Mouse (Mus musculus) forebrain, embryonic 16.5 days (tissue): Measurements from ENCODE around the gene Tmem165. TPM values are rescaled to one million over a fixed set of nuclear protein-coding genes. Genes with fewer than 3 reads are reported as not detected.

Source experiments
- ATAC-seq: fragments of 200-750 bp; cut with Nextera tagmentation; 2 replicates; pipeline ENCODE4 v1.8.0; 2017; ENCODE audit warnings: mild to moderate bottlenecking, moderate library complexity
- H3K27ac ChIP-seq: fragments of 300-500 bp; sonication (generic); 2 replicates; pipeline ENCODE4 v1.5.1; 2014; ENCODE audit warnings: low read length, control low read depth
- H3K27me3 ChIP-seq: fragments of 300-500 bp; sonication (generic); replicated peaks from 2 replicates; pipeline ENCODE4 v1.6.1; 2014; ENCODE audit warnings: low read length; ENCODE audit not compliant: control insufficient read depth, insufficient read depth
- H3K36me3 ChIP-seq: fragments of 300-500 bp; sonication (generic); 2 replicates; pipeline ENCODE4 v1.6.1; 2014; ENCODE audit not compliant: control insufficient read depth, insufficient read depth
- H3K4me1 ChIP-seq: fragments of 300-500 bp; sonication (generic); replicated peaks from 2 replicates; pipeline ENCODE4 v1.6.1; 2014; ENCODE audit warnings: low read length; ENCODE audit not compliant: control insufficient read depth, insufficient read depth
- H3K4me2 ChIP-seq: fragments of 300-500 bp; sonication (generic); 2 replicates; pipeline ENCODE4 v1.6.1; 2014; ENCODE audit warnings: mild to moderate bottlenecking, low read length, control low read depth
- H3K4me3 ChIP-seq: fragments of 300-500 bp; sonication (generic); replicated peaks from 2 replicates; pipeline ENCODE4 v1.5.1; 2014; ENCODE audit warnings: mild to moderate bottlenecking, low read length, control low read depth
- H3K9ac ChIP-seq: fragments of 300-500 bp; sonication (generic); replicated peaks from 2 replicates; pipeline ENCODE4 v1.6.1; 2014; ENCODE audit warnings: low read depth, low read length, control low read depth
- H3K9me3 ChIP-seq: fragments of 300-500 bp; sonication (generic); 2 replicates; pipeline ENCODE4 v1.6.1; 2016; ENCODE audit warnings: low read length; ENCODE audit not compliant: control insufficient read depth
- whole genome bisulfite sequencing: fragments of 180-500 bp; shearing (Covaris S2); extraction: QIAGEN DNeasy Blood & Tissue Kit; methylation state at CpG from one replicate; pipeline ENCODE4 v1.1.7; 2014; 5-methylcytosine and 5-hydroxymethylcytosine counted together
- polyA plus RNA-seq: library from polyadenylated mRNA; unstranded; fragments of >200 nt; fragmentation: Nextera tagmentation; extraction: Ambion mirVana; gene quantifications from 2 replicates; pipeline ENCODE4 v1.2.1, GENCODE M21; 2015

The Tmem165 gene
- polyA plus RNA-seq, 1 experiment from 2014 or later = 40.3 TPM

DNA sequence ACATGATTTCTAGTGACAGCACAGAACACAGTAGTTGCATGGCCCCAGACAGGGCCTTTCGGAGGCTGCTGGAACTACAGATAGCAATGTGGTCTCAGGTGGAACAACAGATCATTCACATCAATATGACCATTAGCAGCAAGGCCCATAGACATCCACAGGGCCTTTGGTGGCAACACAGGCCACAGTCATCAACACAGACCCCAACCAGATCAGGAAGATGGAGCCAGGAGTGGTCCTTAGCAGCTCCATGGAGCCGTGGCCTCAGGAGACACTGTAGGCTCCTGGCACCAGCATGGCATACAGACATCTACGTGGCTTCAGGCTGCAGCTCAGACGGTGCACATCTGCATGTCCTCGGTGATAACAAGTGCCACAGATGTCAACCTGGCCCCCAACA, 20.8 kb upstream of the Tmem165 start:
- 91% methylated on average over 5 of the region's 5 CpGs for WGBS
- Histone ChIP-seq H3K9me3 (no peaks in the 10 kb centered on the region), H3K4me2 (no peak overlapping the region), H3K9ac (no peak overlapping the region), H3K4me1 (no peaks in the 10 kb centered on the region), H3K36me3 (no peaks in the 10 kb centered on the region), H3K4me3 (no peak overlapping the region), H3K27ac (no peak overlapping the region), H3K27me3 (no peaks in the 10 kb centered on the region)
- ATAC-seq = no peak

DNA sequence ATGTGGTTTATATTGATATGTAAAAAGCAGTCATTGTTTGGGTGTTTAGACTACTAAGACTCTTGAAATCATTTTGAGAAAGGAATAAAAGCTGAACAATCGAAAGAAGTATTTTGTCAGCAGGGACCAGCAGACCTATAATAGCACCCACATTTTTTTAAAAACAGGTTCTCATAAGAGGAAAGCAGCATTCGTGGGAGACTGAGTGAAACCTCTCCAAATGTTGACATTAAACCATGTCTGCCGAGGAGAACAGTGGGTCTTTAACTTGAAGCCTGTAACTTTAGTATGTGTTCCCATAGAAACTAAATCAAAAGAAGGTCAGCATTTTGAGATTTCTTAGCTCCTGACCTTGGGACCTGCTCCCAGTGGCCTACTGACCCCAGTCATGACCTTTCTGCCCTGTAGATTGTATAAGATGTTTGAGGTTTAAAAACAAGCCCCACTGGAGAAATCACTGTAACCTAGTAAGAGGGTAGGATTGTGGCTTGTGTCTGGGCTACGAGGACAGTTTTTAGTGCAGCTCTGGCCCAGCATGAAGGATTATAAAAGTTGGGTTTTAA, 19.8 kb upstream of the Tmem165 start:
- WGBS = 69% methylated on average over 4 of the region's 4 CpGs
- no peaks in the 10 kb centered on the region for H3K36me3 ChIP-seq
- no peaks in the 10 kb centered on the region for H3K27me3 ChIP-seq
- no peak overlapping the region for H3K4me2 ChIP-seq
- H3K4me1 ChIP-seq = no peaks in the 10 kb centered on the region
- no peak for ATAC-seq
- H3K27ac ChIP-seq = no peak overlapping the region
- no peak overlapping the region for H3K9ac ChIP-seq
- no peak overlapping the region for H3K4me3 ChIP-seq
- H3K9me3 ChIP-seq = no peaks in the 10 kb centered on the region

DNA sequence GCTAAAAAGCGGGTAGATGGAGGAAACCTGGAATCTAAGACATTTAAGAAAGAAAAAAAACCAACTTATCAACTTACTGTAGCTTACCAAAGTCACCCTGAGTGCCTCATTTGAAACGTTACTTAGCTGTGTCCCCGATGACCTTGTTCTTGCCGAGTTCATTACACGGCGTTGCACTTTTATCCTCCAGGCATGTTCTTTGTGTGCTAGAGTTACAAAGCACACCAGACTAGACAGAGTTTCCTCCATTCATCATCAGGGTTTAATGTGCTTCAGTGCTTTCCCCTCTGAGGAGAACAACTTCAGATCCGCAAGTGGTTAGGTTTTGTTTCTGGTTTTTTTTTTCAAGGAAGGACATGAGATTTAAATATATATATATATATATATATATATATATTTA, 18.9 kb upstream of the Tmem165 start:
- Histone ChIP-seq H3K4me3 (no peak overlapping the region), H3K9me3 (no peaks in the 10 kb centered on the region), H3K4me1 (no peaks in the 10 kb centered on the region), H3K27me3 (no peaks in the 10 kb centered on the region), H3K36me3 (no peaks in the 10 kb centered on the region), H3K9ac (no peak overlapping the region), H3K4me2 (no peak overlapping the region), H3K27ac (no peak overlapping the region)
- no peak for ATAC-seq
- 78% methylated on average over 7 of the region's 7 CpGs for WGBS

DNA sequence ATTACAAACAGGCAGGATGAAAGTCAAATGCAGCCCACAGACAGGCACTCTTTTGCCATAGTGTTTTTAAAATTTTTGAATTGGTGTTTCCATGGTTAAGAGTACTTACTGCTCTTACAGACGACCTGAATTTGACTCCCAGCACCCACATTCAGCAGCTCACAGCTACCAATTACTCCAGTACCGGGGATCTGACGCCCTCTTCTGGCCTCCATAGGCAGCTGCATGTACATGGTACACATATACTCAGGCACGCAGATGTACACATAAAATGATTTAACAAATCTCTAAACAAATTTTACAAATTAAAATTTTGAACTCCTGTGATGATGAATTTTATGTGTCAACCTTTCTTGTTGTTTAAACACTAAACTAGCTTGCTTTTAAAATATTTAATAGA, 13.2 kb upstream of the Tmem165 start:
- no peak overlapping the region for H3K9ac ChIP-seq
- H3K27me3 ChIP-seq = no peaks in the 10 kb centered on the region
- H3K27ac ChIP-seq = no peak overlapping the region
- ATAC-seq = no peak
- H3K36me3 ChIP-seq = no peaks in the 10 kb centered on the region
- no peak overlapping the region for H3K4me2 ChIP-seq
- no peaks in the 10 kb centered on the region for H3K4me1 ChIP-seq
- H3K9me3 ChIP-seq = no peaks in the 10 kb centered on the region
- H3K4me3 ChIP-seq = no peak overlapping the region
- WGBS = 85% methylated on average over 4 of the region's 4 CpGs

DNA sequence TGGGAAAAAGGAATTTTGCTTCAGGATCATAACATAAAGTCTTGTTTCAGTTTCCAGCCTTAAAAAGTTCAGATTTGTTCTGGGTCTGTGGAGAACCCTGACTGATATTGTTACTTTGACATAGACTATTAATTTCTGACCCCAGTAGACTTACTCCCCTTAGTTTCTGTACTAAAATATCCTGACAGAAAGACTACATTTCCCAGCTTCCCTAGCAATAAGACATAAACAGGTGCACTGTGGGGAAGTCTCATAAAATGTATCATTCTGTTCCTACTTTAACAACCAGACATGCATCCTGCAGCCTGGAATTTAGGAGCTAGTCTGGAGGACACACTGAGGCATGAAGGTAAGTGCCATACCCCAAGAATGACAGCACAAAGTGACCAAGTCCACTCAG, 12.6 kb upstream of the Tmem165 start:
- Histone ChIP-seq H3K4me1 (no peaks in the 10 kb centered on the region), H3K4me2 (no peak overlapping the region), H3K27me3 (no peaks in the 10 kb centered on the region), H3K9ac (no peak overlapping the region), H3K27ac (no peak overlapping the region), H3K9me3 (no peaks in the 10 kb centered on the region), H3K4me3 (no peak overlapping the region), H3K36me3 (no peaks in the 10 kb centered on the region)
- ATAC-seq = no peak

DNA sequence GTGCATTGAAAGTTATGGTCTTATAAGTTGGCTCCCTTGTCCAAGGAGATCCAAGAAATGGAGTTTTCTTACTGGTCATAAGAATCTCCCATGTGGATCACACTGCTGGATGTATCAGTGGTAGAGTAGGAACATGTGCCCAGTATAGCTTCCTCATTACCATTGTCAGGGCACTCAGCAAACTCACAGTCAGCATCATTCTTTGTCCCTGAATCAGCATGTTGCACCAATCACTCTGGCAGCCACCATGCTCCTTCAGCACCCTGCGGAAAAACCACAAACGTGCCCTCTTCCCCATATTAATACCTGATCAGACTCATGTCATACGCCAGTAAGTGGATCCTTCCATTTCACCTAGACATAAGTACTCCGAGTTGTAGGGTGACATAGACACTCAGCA, 8.6 kb upstream of the Tmem165 start:
- Histone ChIP-seq H3K36me3 (no peaks in the 10 kb centered on the region), H3K9me3 (no peaks in the 10 kb centered on the region), H3K27ac (no peak overlapping the region), H3K4me3 (no peak overlapping the region), H3K27me3 (no peaks in the 10 kb centered on the region), H3K4me1 (no peaks in the 10 kb centered on the region), H3K9ac (no peak overlapping the region), H3K4me2 (no peak overlapping the region)
- WGBS = 84% methylated on average over 4 of the region's 4 CpGs
- no peak for ATAC-seq

DNA sequence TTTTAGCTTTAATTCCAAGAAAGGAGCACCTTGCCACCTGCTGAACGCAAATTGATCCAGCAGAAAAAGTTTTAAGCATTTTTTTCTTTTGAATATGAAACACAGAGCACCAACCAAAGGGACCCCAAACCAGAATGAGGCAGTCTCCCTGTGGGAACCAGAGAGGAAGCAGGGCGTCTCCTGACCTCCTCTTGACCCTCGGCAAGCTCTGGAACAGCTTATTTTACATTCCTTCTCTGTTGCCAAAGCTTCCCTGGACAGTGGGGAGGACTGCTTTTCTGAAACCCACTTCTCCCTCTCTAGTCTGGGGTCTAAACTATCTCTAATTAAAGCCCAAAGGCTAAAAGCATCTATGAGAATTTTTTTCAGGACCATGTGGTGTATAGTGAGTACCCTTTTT, 7.3 kb upstream of the Tmem165 start:
- no peak overlapping the region for H3K27ac ChIP-seq
- H3K9me3 ChIP-seq = no peaks in the 10 kb centered on the region
- H3K27me3 ChIP-seq = no peaks in the 10 kb centered on the region
- ATAC-seq = no peak
- no peak overlapping the region for H3K9ac ChIP-seq
- H3K4me3 ChIP-seq = no peak overlapping the region
- no peaks in the 10 kb centered on the region for H3K4me1 ChIP-seq
- no peak overlapping the region for H3K4me2 ChIP-seq
- H3K36me3 ChIP-seq = no peaks in the 10 kb centered on the region
- WGBS = 57% methylated on average over 3 of the region's 3 CpGs

DNA sequence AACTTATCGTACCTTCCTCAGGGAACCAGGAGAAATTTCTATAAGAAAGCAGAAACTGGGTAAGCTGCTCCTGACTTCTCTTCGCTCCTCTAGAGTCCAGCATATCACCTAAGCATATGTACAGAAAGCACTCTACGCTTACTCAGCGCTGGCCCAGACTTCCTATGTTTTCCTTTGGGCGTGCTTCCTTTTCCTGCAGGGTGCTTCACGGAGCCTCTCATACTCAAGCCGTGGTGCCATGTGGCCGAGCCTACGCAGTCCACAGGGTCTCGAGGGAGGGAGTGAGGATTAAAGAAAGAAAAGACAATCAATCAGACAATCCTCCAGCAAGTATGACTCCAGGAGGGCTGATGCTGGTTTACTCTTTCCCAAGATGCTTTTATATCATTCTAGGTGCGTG, 6.8 kb upstream of the Tmem165 start:
- Histone ChIP-seq H3K4me1 (no peaks in the 10 kb centered on the region), H3K9ac (no peak overlapping the region)

DNA sequence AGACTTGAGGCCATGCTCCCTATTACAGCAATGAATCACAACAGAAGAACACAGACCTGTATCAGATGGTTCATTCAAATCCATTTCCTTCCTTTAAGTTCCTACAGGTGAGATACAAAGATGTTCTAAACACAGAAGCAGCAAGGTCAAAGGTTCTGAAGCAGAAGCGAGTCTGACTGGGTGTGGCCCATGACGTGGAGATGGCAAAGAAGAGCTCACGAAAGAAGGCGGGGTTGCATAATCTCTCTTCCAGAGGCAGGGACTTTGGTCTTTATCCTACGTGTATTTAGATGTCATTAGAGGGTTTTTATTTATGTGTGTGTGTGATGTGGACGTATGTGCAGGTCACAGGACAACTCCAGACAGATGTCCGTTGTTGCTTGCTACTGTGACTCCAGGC, 6.0 kb upstream of the Tmem165 start:
- Histone ChIP-seq H3K27ac (no peak overlapping the region), H3K9me3 (no peaks in the 10 kb centered on the region), H3K4me3 (no peak overlapping the region), H3K27me3 (no peaks in the 10 kb centered on the region), H3K36me3 (no peaks in the 10 kb centered on the region), H3K9ac (no peak overlapping the region), H3K4me1 (no peaks in the 10 kb centered on the region), H3K4me2 (no peak overlapping the region)
- no peak for ATAC-seq
- WGBS = 83% methylated on average over 7 of the region's 7 CpGs

More for the DNA sequence above, 6.8 kb upstream of the Tmem165 start:
- H3K27ac ChIP-seq = no peak overlapping the region
- H3K4me2 ChIP-seq = no peak overlapping the region
- ATAC-seq = no peak
- WGBS = 84% methylated on average over 11 of the region's 11 CpGs
- no peaks in the 10 kb centered on the region for H3K36me3 ChIP-seq
- no peaks in the 10 kb centered on the region for H3K9me3 ChIP-seq
- H3K4me3 ChIP-seq = no peak overlapping the region
- H3K27me3 ChIP-seq = no peaks in the 10 kb centered on the region

DNA sequence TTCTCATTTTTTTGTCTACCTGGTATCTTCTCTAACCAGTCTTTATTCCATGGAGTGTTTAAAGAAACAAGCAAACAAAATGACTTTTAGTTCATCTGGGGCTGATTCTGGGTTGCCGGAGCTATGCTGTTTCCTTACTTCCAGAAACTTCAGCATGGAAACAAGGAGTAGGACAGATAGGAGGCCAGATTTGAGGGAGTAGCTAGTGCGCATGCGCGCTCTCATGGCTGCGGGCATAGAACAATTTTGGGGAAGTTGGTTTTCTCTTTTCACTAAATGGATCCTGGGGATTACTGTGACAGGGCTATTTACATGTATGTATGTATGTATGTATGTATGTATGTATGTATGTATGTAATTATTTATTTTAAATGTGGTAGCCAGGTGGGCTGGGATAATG, 4.5 kb upstream of the Tmem165 start:
- ATAC-seq = no peak
- 95% methylated on average over 5 of the region's 5 CpGs for WGBS
- H3K9me3 ChIP-seq = no peaks in the 10 kb centered on the region

More for the DNA sequence above, 4.5 kb upstream of the Tmem165 start:
- no peaks in the 10 kb centered on the region for H3K27me3 ChIP-seq
- H3K4me2 ChIP-seq = no peak overlapping the region
- H3K4me3 ChIP-seq = no peak overlapping the region
- H3K27ac ChIP-seq = no peak overlapping the region
- H3K4me1 ChIP-seq = 0 out of 2 replicates have a peak, but pooled peaks cover 2% of the 10 kb centered on the region
- no peaks in the 10 kb centered on the region for H3K36me3 ChIP-seq
- no peak overlapping the region for H3K9ac ChIP-seq
